ENCODE assay signal across 8 mouse cellular contexts in the genomic region with DNA sequence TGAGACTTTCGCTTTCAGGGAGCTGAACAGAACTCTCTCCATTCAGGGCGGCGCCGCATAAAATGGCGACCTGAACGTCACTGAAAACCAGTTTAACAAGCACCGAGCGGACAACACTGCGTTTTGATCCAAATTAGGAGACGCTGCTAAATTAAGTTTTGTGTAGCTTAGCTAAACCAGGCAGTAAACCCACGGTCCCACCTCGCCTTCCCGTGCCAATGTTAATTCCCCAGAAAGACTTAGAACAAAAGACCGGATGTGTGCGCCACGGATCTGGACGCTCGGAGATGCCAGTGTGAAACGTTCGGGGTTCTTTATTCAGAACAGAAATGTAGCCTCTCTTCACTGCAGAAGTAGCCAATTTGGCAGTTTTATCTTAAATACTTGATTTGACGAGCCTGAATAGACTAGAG. TPM values are rescaled to one million over a fixed set of nuclear protein-coding genes. Genes with fewer than 3 reads are reported as not detected.
DNase-seq lines count a peak whose midpoint lies in the region; ATAC-seq and TF ChIP-seq lines count a peak whose summit lies in the region.

No protein-coding gene starts in this region.

- TF ChIP-seq CTCF in lung, adult 2 months (IDR thresholded peaks at IDR 0.05; ENCODE audit: insufficient read depth, low read length) = no peak

- peak overlapping the region; percentile 55 for H3K4me3 ChIP-seq in forebrain, embryonic 10.5 days
- peak overlapping the region; percentile 62 for H3K4me3 ChIP-seq in heart, embryonic 16.5 days (ENCODE audit: low read length)
- H3K4me3 ChIP-seq in lung, adult 2 months (replicated peaks; ENCODE audit: extremely low read depth, low read depth, low read length) = peak overlapping the region; percentile 91
- H3K4me3 ChIP-seq in neural tube, embryonic 15.5 days (replicated peaks) = peak overlapping the region; percentile 47

- under 1% methylated on average over 21 of the region's 21 CpGs for WGBS in forebrain, embryonic 10.5 days
- WGBS in heart, embryonic 16.5 days = under 1% methylated on average over 21 of the region's 21 CpGs
- under 1% methylated on average over 21 of the region's 21 CpGs for WGBS in lung, adult 2 months
- WGBS in neural tube, embryonic 15.5 days = under 1% methylated on average over 21 of the region's 21 CpGs

- no peaks in the 10 kb centered on the region for H3K9me3 ChIP-seq in forebrain, embryonic 10.5 days
- H3K9me3 ChIP-seq in heart, embryonic 16.5 days (replicated peaks; ENCODE audit: control insufficient read depth, low read length) = no peaks in the 10 kb centered on the region
- no peaks in the 10 kb centered on the region for H3K9me3 ChIP-seq in neural tube, embryonic 15.5 days (replicated peaks)

- peak overlapping the region; percentile 83 for H3K9ac ChIP-seq in heart, embryonic 16.5 days (ENCODE audit: low read length)
- peak overlapping the region; percentile 61 for H3K9ac ChIP-seq in neural tube, embryonic 15.5 days (replicated peaks)

- peak; percentile 59; the same call in 1 of the 2 replicates for TF ChIP-seq POLR2A in lung, adult 2 months (IDR thresholded peaks at IDR 0.05; ENCODE audit: borderline replicate concordance, extremely low read depth, low read depth, low read length)

- ATAC-seq in heart, embryonic 16.5 days (replicated peaks; ENCODE audit: extremely low read depth, insufficient read depth, low FRiP score) = no peak
- ATAC-seq in neural tube, embryonic 15.5 days (ENCODE audit: low FRiP score) = peak; percentile 23; the same call in 1 of the 2 replicates

- no peaks in the 10 kb centered on the region for H3K27me3 ChIP-seq in forebrain, embryonic 10.5 days (ENCODE audit: poor library complexity, severe bottlenecking)
- H3K27me3 ChIP-seq in heart, embryonic 16.5 days (ENCODE audit: control insufficient read depth, insufficient read depth, low read length) = no peaks in the 10 kb centered on the region
- H3K27me3 ChIP-seq in neural tube, embryonic 15.5 days (replicated peaks) = no peaks in the 10 kb centered on the region

- H3K36me3 ChIP-seq in forebrain, embryonic 10.5 days (replicated peaks) = no peaks in the 10 kb centered on the region
- H3K36me3 ChIP-seq in heart, embryonic 16.5 days (ENCODE audit: control insufficient read depth, insufficient read depth) = no peaks in the 10 kb centered on the region
- no peaks in the 10 kb centered on the region for H3K36me3 ChIP-seq in neural tube, embryonic 15.5 days

- peak; percentile 81 for DNase-seq in 3T3-L1 (ENCODE audit: low read depth, low spot score)
- peak; percentile 72 to 93 for DNase-seq in adrenal gland, adult (ENCODE audit: inconsistent age in 2 of 2, low spot score in 1 of 2)
- peak; percentile 78 for DNase-seq in forebrain, embryonic 10.5 days (ENCODE audit: extremely low spot score, low spot score)
- peak; percentile 65 to 80 for DNase-seq in kidney, postnatal 36 days
- DNase-seq in lung, adult 2 months = peak; percentile 78
- DNase-seq in testis, postnatal 14 days (ENCODE audit: low spot score) = peak; percentile 41

- peak overlapping the region; percentile 91 for H3K4me2 ChIP-seq in heart, embryonic 16.5 days (ENCODE audit: low read depth, low read length)
- H3K4me2 ChIP-seq in neural tube, embryonic 15.5 days = peak overlapping the region; percentile 87

- peaks cover 57% of the 10 kb centered on the region for H3K4me1 ChIP-seq in forebrain, embryonic 10.5 days
- H3K4me1 ChIP-seq in heart, embryonic 16.5 days (ENCODE audit: control insufficient read depth, insufficient read depth, low read length) = peaks cover 13% of the 10 kb centered on the region
- H3K4me1 ChIP-seq in lung, adult 2 months (ENCODE audit: control insufficient read depth, insufficient read depth, low read length) = peaks cover 2% of the 10 kb centered on the region; the same call in 1 of the 2 replicates
- peaks cover 31% of the 10 kb centered on the region for H3K4me1 ChIP-seq in neural tube, embryonic 15.5 days

- peak overlapping the region; percentile 94 for H3K27ac ChIP-seq in forebrain, embryonic 10.5 days
- peak overlapping the region; percentile 98 for H3K27ac ChIP-seq in heart, embryonic 16.5 days (ENCODE audit: low read length)
- H3K27ac ChIP-seq in neural tube, embryonic 15.5 days (replicated peaks) = peak overlapping the region; percentile 90

RNA-seq across cellular contexts. Expression of gene Hist1h4d, which starts 3.6 kb away (rescaled TPM):
- polyA plus RNA-seq in forebrain, embryonic 10.5 days (2016; fragmentation: Nextera tagmentation; extraction: Ambion mirVana) = 112 and 119 TPM in 2 replicates
- 48.7 and 49.1 TPM in 2 replicates for polyA plus RNA-seq in heart, embryonic 16.5 days (2015; fragmentation: Nextera tagmentation; extraction: Ambion mirVana)
- 9.0 and 9.5 TPM in 2 replicates for polyA plus RNA-seq in lung, adult 2 months (2012; rRNA removed)
- polyA plus RNA-seq in neural tube, embryonic 15.5 days (2015; fragmentation: Nextera tagmentation; extraction: Ambion mirVana) = 31.8 and 54.1 TPM in 2 replicates

RNA-seq across cellular contexts. Expression of gene Hist1h3d, which starts 9.5 kb away (rescaled TPM):
- 7.1 and 7.2 TPM in 2 replicates for polyA plus RNA-seq in forebrain, embryonic 10.5 days (2016; fragmentation: Nextera tagmentation; extraction: Ambion mirVana)
- 1.4 and 1.8 TPM in 2 replicates for polyA plus RNA-seq in heart, embryonic 16.5 days (2015; fragmentation: Nextera tagmentation; extraction: Ambion mirVana)
- 2.6 and 4.5 TPM in 2 replicates for polyA plus RNA-seq in lung, adult 2 months (2012; rRNA removed)
- 0.88 and 2.0 TPM in 2 replicates for polyA plus RNA-seq in neural tube, embryonic 15.5 days (2015; fragmentation: Nextera tagmentation; extraction: Ambion mirVana)

RNA-seq across cellular contexts. Expression of gene Hist1h2ad, which starts 10.9 kb away (rescaled TPM):
- polyA plus RNA-seq in forebrain, embryonic 10.5 days (2016; fragmentation: Nextera tagmentation; extraction: Ambion mirVana) = 1.5 TPM in 2 replicates
- polyA plus RNA-seq in heart, embryonic 16.5 days (2015; fragmentation: Nextera tagmentation; extraction: Ambion mirVana) = 1.2 and 1.8 TPM in 2 replicates
- 1.2 and 2.0 TPM in 2 replicates for polyA plus RNA-seq in lung, adult 2 months (2012; rRNA removed)
- 0.97 TPM in 1 of 2 replicates, not detected in the other for polyA plus RNA-seq in neural tube, embryonic 15.5 days (2015; fragmentation: Nextera tagmentation; extraction: Ambion mirVana)

RNA-seq across cellular contexts. Expression of gene Hist1h2bf, which starts 11.0 kb away (rescaled TPM):
- 5.8 and 6.9 TPM in 2 replicates for polyA plus RNA-seq in forebrain, embryonic 10.5 days (2016; fragmentation: Nextera tagmentation; extraction: Ambion mirVana)
- polyA plus RNA-seq in heart, embryonic 16.5 days (2015; fragmentation: Nextera tagmentation; extraction: Ambion mirVana) = 0.37 and 2.4 TPM in 2 replicates
- 2.7 and 3.4 TPM in 2 replicates for polyA plus RNA-seq in lung, adult 2 months (2012; rRNA removed)
- 2.7 TPM in 1 of 2 replicates, not detected in the other for polyA plus RNA-seq in neural tube, embryonic 15.5 days (2015; fragmentation: Nextera tagmentation; extraction: Ambion mirVana)

RNA-seq across cellular contexts. Expression of gene Hist1h2bg, which starts 13.8 kb away (rescaled TPM):
- 6.4 and 6.7 TPM in 2 replicates for polyA plus RNA-seq in forebrain, embryonic 10.5 days (2016; fragmentation: Nextera tagmentation; extraction: Ambion mirVana)
- 4.2 and 5.1 TPM in 2 replicates for polyA plus RNA-seq in heart, embryonic 16.5 days (2015; fragmentation: Nextera tagmentation; extraction: Ambion mirVana)
- 9.8 and 22.7 TPM in 2 replicates for polyA plus RNA-seq in lung, adult 2 months (2012; rRNA removed)
- 2.2 and 2.9 TPM in 2 replicates for polyA plus RNA-seq in neural tube, embryonic 15.5 days (2015; fragmentation: Nextera tagmentation; extraction: Ambion mirVana)
